Mouse (Mus musculus): Measurements from ENCODE around the gene Slc7a6os. TPM values are rescaled to one million over a fixed set of nuclear protein-coding genes. Genes with fewer than 3 reads are reported as not detected.

Slc7a6os gene
- total and polyA plus RNA-seq, 3 experiments = 38.7 to 65.1 (median 62.5) TPM

DNA sequence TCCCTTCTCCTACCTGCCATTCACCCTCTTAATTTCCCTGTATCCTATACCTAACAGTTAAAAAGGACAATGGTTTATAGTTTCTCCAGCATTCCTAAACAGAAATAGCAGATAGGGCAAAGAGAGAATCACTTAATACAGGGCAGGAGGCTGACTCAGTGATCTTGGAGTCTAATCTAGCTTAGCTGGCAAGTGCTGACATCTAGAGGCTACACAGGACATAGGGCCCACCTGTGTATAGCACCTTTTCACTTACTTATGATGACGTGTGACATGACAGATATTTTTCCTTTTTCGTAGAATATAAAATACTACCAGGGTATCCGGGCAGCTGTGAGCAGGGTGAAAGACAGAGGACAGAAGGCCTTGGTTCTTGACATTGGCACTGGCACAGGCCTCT lies 8.9 kb upstream of the Slc7a6os start:
- dilution Hi-C loops (cut with MboI; ENCODE audit: extremely low pct_ligation_motif_present, extremely low pct_unique_long_range_greater_than_20kb, low sequenced_read_pairs) = no loop called here
- H3K9ac ChIP-seq (ENCODE audit: insufficient read depth, low read depth) = no peak overlapping the region
- H3K36me3 ChIP-seq (replicated peaks in 1 of 2; ENCODE audit: control insufficient read depth in 1 of 2, insufficient read depth in 1 of 2, low read length in 1 of 2) = peaks cover 66 to 93% of the 10 kb centered on the region in 2 experiments
- H3K27ac ChIP-seq (ENCODE audit: insufficient read depth, low read depth) = no peak overlapping the region
- H3K4me3 ChIP-seq (replicated peaks in 1 of 3; ENCODE audit: low read depth in 2 of 3, low read length in 2 of 3, poor library complexity in 1 of 3) = no peak overlapping the region
- H3K4me1 ChIP-seq (ENCODE audit: control insufficient read depth in 1 of 2, insufficient read depth in 2 of 2) = peaks cover 0 to 8% of the 10 kb centered on the region in 2 experiments; a peak in 2 of 4 replicates
- H3K27me3 ChIP-seq (replicated peaks) = no peaks in the 10 kb centered on the region
- TF ChIP-seq BHLHE40 (IDR thresholded peaks at IDR 0.05; ENCODE audit: low read depth, low read length) (no peak), USF2 (conservative IDR thresholded peaks at IDR 0.05; ENCODE audit: low read depth, low read length) (no peak), KAT2A (IDR thresholded peaks at IDR 0.05; ENCODE audit: insufficient replicate concordance, low read length) (no peak), MAFK (IDR thresholded peaks at IDR 0.05; ENCODE audit: insufficient replicate concordance, low read length) (no peak), MYC (IDR thresholded peaks at IDR 0.05; ENCODE audit: low read depth, low read length) (no peak), IRF4 (IDR thresholded peaks at IDR 0.05; ENCODE audit: low read depth, low read length) (no peak), SMC3 (IDR thresholded peaks at IDR 0.05; ENCODE audit: low read depth, low read length) (0 out of 2 replicates have a peak, but pooled peaks have one; percentile 14), TCF12 (IDR thresholded peaks at IDR 0.05; ENCODE audit: low read depth, low read length) (no peak), NELFE (IDR thresholded peaks at IDR 0.05; ENCODE audit: low read depth, low read length) (no peak), POLR2A (IDR thresholded peaks at IDR 0.05; ENCODE audit: low read depth, low read length) (no peak), CTCF (conservative IDR thresholded peaks at IDR 0.05 in 1 of 2, IDR thresholded peaks at IDR 0.05 in 1 of 2; ENCODE audit: low read depth in 2 of 2, low read length in 2 of 2) (peak in 1 of 2 experiments; percentile 49; a peak in 2 of 4 replicates), RAD21 (IDR thresholded peaks at IDR 0.05; ENCODE audit: low read depth, low read length) (peak; percentile 9), GABPA (IDR thresholded peaks at IDR 0.05; ENCODE audit: insufficient replicate concordance, low read depth, low read length) (no peak)
- in situ Hi-C loops (cut with MboI; ENCODE audit: low pct_ligation_motif_present, low pct_unique_long_range_greater_than_20kb, low sequenced_read_pairs) = no loop called here
- H3K4me2 ChIP-seq (ENCODE audit: insufficient read depth, low read depth, poor library complexity, severe bottlenecking) = no peak overlapping the region
- no peak for DNase-seq (ENCODE audit: extremely low read depth)
- H3K79me2 ChIP-seq (replicated peaks; ENCODE audit: control insufficient read depth, extremely low read depth, insufficient read depth, poor library complexity, severe bottlenecking) = no peaks in the 10 kb centered on the region
- no peaks in the 10 kb centered on the region for H3K9me3 ChIP-seq (replicated peaks; ENCODE audit: low read length)

DNA sequence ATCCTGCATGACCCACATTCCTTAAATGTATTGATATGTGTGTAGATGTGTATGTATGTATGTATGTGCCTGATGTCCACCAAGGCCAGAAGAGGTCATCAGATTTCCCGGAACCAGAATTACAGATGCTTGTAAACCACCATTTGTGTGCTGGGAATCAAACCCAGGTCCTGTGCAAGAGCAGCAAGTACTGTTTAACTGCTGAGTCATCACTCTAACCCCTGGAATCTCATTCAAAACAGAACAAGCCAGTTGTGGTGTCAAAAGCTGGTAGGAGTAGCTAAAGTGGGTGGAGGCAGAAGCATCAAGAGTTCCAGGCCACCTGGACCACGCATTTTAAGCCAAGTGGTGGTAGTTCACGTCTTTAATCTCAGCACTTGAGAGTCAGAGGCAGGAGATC lies 3.2 kb upstream of the Slc7a6os start:
- Histone ChIP-seq H3K79me2 (replicated peaks; ENCODE audit: control insufficient read depth, extremely low read depth, insufficient read depth, poor library complexity, severe bottlenecking) (peaks cover 19% of the 10 kb centered on the region), H3K4me3 (replicated peaks in 1 of 3; ENCODE audit: low read depth in 2 of 3, low read length in 2 of 3, poor library complexity in 1 of 3) (no peak overlapping the region), H3K27ac (ENCODE audit: insufficient read depth, low read depth) (no peak overlapping the region), H3K36me3 (replicated peaks in 1 of 2; ENCODE audit: control insufficient read depth in 1 of 2, insufficient read depth in 1 of 2, low read length in 1 of 2) (peaks cover 51 to 65% of the 10 kb centered on the region in 2 experiments), H3K4me1 (ENCODE audit: control insufficient read depth in 1 of 2, insufficient read depth in 2 of 2) (peaks cover 2 to 32% of the 10 kb centered on the region in 2 experiments; a peak in 3 of 4 replicates), H3K9ac (ENCODE audit: insufficient read depth, low read depth) (no peak overlapping the region), H3K4me2 (ENCODE audit: insufficient read depth, low read depth, poor library complexity, severe bottlenecking) (no peak overlapping the region), H3K27me3 (replicated peaks) (no peaks in the 10 kb centered on the region), H3K9me3 (replicated peaks; ENCODE audit: low read length) (no peaks in the 10 kb centered on the region)
- no peak for DNase-seq (ENCODE audit: extremely low read depth)
- TF ChIP-seq MAFK (IDR thresholded peaks at IDR 0.05; ENCODE audit: insufficient replicate concordance, low read length) (peak; percentile 82), MYC (IDR thresholded peaks at IDR 0.05; ENCODE audit: low read depth, low read length) (no peak)
- in situ Hi-C loops (cut with MboI; ENCODE audit: low pct_ligation_motif_present, low pct_unique_long_range_greater_than_20kb, low sequenced_read_pairs) (loop anchor here (5.0 kb wide), 1 partner anchor 47 kb away; the partner anchor contains the start of gene Slc7a6), dilution Hi-C loops (cut with MboI; ENCODE audit: extremely low pct_ligation_motif_present, extremely low pct_unique_long_range_greater_than_20kb, low sequenced_read_pairs) (no loop called here)

DNA sequence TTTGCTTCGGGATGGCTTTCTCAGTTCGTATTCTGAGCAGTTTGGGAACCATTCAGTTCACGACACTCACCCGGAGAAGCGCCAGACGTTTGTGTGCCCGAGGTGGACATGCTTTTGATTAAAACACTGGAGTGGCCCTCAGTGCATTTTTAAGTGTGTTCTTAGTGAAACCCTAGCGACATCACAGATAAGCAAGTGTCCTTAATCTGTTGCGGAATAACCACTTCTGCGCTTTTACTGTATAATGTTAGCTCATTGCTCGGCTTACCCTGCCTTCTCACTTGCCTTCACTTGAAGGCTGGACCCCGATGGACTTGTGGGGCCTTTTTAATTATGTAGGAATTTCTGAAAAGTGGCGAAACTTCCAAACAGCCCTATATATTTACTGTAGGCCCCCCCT lies 686 bp upstream of the Slc7a6os start:
- Histone ChIP-seq H3K27me3 (replicated peaks) (no peaks in the 10 kb centered on the region), H3K36me3 (replicated peaks in 1 of 2; ENCODE audit: control insufficient read depth in 1 of 2, insufficient read depth in 1 of 2, low read length in 1 of 2) (peaks cover 47 to 56% of the 10 kb centered on the region in 2 experiments), H3K9ac (ENCODE audit: insufficient read depth, low read depth) (peak overlapping the region; percentile 69), H3K79me2 (replicated peaks; ENCODE audit: control insufficient read depth, extremely low read depth, insufficient read depth, poor library complexity, severe bottlenecking) (peaks cover 36% of the 10 kb centered on the region), H3K4me2 (ENCODE audit: insufficient read depth, low read depth, poor library complexity, severe bottlenecking) (peak overlapping the region; percentile 97), H3K9me3 (replicated peaks; ENCODE audit: low read length) (no peaks in the 10 kb centered on the region), H3K4me3 (replicated peaks in 1 of 3; ENCODE audit: low read depth in 2 of 3, low read length in 2 of 3, poor library complexity in 1 of 3) (peak overlapping the region; percentile 87 to 93 (median 88)), H3K4me1 (ENCODE audit: control insufficient read depth in 1 of 2, insufficient read depth in 2 of 2) (peaks cover 2 to 32% of the 10 kb centered on the region in 2 experiments; a peak in 3 of 4 replicates), H3K27ac (ENCODE audit: insufficient read depth, low read depth) (0 out of 2 replicates have a peak overlapping the region, but pooled peaks have one; percentile 52)
- in situ Hi-C loops (cut with MboI; ENCODE audit: low pct_ligation_motif_present, low pct_unique_long_range_greater_than_20kb, low sequenced_read_pairs) (loop anchor here (5.0 kb wide), 1 partner anchor 44 kb away; the partner anchor contains the start of gene Slc7a6), dilution Hi-C loops (cut with MboI; ENCODE audit: extremely low pct_ligation_motif_present, extremely low pct_unique_long_range_greater_than_20kb, low sequenced_read_pairs) (no loop called here)
- no peak for DNase-seq (ENCODE audit: extremely low read depth)
- 0 out of 2 replicates have a peak, but pooled peaks have one; percentile 4 for TF ChIP-seq IRF4 (IDR thresholded peaks at IDR 0.05; ENCODE audit: low read depth, low read length)
- TF ChIP-seq MYC (IDR thresholded peaks at IDR 0.05; ENCODE audit: low read depth, low read length) = no peak
- TF ChIP-seq ETS1 (conservative IDR thresholded peaks at IDR 0.05; ENCODE audit: low read depth, low read length) = no peak
- 0 out of 2 replicates have a peak, but pooled peaks have one; percentile 33 for TF ChIP-seq SIN3A (IDR thresholded peaks at IDR 0.05; ENCODE audit: low read length)

All from CH12.LX (cell line).